Mouse (Mus musculus) stomach, postnatal 0 days (tissue): ENCODE measurements around the gene Ssu2.

Source experiments
- CTCF ChIP-seq: IDR thresholded peaks from 2 replicates; pipeline ENCODE4 v1.5.1; 2016; ENCODE audit warnings: antibody characterized with exemption, low read depth, mild to moderate bottlenecking, moderate library complexity
- EP300 ChIP-seq: optimal IDR thresholded peaks from 2 replicates; pipeline ENCODE3; 2016; ENCODE audit warnings: antibody characterized with exemption

DNA sequence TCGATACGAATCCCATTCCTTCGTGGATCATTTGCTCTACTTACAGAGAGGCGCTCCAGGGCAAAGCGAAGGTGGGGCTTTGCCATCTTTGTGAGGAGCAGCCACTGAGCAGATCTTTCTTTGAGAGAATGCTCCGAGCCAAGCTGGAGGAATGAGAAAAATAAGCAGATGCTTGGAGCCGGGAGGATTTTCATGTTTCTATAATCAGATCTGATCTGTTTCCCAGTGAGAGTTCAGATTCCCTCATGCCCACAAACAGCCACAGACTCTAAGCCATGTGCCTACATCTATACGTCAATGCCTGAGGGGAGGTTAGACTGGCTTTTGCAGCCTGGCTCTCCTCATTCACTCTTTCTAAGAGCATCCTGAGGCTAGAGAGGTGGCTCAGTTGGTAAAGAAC, 27.1 kb downstream of the Ssu2 start:
- no peak for TF ChIP-seq CTCF
- no peak for TF ChIP-seq EP300
